Mouse (Mus musculus): ENCODE measurements around the gene Gbx1.

Gbx1 gene

DNA sequence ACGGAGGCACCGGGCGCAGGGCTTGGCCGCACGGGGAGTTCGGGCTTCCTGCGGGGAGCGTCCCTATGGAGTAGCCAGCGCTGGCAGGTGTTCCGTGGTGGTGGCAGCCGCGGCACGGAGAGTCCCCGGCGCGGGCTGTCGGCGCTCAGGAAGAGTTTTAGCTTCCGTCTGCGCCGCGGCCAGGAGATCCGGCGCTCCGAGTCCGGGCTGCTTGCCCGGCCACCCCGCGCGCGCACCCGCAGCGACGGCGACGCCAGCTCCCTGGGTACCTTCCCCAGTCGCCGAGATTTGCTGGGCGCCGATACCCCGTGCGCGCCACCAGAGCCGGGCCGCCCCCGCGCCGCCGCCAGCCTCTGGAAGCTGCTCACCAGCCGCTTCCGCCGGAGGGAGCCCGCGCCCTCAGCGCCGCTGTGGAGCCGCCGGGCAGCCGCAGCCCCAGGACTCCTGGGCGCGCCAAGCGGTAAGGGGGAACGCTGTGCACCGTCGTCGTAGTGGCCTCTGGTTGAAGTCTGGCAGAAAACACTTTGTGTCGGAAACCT, 52.2 kb downstream of the Gbx1 start:
- DNase-seq: peak; percentile 41 to 49

DNA sequence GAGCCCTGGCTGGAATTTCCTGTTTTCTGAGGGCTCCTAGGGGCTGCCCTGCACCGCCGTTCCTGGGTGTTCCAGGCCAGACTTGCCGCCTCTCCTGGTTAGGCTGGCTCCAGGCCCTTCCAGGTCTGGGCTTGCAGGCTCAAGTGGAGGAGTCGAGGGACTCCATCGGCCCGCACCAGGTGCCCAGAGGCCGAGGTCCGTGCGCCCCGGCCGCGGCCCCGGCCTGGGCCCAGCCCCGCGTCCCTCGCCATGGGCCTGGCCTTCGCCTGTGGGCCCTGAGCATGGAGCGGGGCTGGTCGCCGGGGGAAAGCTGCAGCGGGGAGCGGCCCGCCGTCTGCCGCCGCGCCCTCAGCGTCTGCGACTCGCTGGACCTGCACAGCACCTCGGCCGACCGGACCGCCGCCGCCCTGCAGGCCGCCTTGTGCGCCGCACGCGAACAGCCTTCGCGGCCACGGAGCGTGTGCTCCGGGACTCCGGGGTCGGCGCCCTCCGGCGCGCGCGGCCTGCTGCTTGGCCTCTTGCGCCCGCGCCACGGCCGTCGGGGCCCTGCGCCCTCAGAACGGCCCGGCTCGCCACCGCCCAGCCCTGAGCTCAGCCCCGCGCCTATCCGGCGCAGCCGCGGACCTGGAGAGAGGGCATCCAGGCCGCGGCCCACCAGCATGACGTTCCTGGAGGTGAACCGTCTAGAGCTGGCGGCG, 52.8 kb downstream of the Gbx1 start:
- DNase-seq: peak; percentile 40 to 42

DNA sequence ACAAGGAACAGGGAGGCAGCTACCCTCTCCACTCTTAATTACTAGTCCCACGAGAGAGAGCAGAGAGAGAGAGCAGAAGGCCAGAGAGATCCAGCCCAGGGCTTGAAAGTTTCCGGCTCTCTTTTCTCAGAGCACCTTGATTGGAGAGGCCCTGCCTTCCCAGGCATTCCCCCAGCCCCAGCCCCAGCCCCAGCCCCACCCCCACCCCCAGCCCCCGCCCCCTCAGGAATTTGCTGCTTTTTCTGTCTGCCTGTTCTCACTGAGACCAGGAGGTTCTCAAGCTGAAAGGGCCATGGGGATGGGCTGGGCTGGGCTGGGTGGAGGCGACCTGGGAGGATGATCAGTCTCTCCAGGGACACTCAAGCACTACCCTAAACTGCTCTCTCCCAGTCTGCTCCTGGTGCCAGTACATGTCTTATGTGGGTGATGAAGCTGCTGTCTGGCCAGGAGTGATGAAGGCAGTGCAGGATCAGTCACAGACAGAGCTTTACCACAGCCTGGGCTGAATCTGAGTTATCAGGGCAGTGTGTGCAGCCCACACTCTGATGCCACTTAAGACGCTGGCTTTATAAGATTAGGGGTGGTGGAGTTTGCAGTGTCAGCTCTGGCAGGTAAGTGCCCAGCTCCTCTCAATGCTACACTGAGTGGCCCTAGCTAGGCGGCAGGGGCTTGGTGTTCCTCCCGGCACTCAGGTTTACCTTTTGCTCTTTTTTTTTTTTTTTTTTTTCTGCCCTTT, 54.0 kb downstream of the Gbx1 start:
- no peak for DNase-seq

DNA sequence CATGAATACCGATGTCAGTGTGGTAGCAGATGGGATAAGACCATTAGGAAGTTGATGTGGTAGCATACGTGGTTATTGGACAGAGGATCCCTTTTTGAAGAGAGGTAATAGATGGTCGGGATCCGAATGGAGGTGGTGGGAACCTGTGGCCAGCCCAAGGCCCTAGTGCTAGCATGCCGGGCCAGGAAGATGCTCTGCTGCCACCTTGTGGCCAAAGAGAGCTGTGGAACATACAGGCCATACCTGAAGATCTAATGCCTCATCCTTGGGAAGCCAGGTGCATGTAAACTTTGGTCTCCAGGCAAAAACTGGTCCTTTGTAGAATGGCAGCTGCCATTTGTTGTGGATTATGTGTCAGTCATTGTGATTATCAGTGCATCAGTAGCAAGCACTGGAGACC, 56.4 kb downstream of the Gbx1 start:
- peak; percentile 91 to 92 for DNase-seq

DNA sequence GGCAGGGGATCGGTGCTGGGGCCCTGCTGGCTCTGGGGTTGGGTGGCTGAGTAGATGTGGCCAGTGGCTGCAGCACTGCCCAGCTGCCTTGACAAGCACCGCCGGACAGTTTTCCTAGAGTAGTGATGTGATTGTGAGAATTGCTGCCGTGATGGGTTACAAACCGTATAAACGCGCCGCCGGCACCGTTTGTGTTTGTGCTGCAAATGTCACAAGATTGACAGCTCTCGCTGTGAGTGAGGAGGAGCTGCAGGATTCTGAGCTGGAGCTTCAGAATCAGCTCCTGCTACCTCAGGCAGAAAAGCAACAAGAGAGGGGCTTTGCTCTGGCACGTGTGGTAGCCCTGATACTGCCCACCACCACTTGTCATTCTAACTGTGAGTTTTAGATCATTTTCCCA, 60.2 kb downstream of the Gbx1 start:
- DNase-seq: no peak

DNA sequence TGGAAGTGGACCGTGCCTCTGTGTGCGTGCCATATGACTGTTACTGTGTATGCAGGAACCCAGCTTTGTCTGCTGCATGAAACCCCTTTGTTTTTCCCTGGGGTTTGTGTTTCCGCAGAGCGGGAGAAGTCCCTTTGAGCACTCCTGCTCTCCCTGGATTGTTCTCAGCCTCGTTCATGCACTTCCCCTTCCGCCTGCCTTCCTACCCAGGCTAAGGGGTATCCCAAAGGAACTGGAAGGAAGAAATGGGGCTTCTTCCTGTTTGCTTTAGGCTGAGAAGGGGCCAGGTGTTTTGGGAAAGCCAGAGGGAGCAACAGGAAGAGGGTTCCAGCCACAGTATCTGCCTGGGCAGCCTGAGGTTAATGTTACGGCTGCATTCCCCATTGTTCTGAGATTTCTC, 71.4 kb downstream of the Gbx1 start:
- DNase-seq: no peak

DNA sequence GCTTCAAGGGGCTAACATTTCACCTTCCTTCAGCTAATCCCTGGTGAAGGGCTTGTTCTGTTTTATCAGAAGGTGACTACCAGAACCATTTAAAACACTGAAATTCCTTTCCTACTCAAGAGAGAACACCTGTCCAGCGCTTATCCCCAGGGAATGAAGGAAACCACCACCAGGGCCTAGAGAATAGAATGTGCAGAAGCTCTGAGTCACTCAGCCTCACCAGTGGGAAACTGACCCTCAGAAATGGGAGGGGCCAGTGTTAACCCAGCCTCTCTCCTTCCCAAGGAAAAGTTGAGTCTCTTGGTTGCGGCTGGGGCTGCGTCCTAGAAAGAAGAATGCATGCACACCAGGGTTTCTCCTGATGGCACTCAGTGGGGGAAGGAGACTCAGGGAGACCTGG, 71.9 kb downstream of the Gbx1 start:
- DNase-seq: no peak

DNA sequence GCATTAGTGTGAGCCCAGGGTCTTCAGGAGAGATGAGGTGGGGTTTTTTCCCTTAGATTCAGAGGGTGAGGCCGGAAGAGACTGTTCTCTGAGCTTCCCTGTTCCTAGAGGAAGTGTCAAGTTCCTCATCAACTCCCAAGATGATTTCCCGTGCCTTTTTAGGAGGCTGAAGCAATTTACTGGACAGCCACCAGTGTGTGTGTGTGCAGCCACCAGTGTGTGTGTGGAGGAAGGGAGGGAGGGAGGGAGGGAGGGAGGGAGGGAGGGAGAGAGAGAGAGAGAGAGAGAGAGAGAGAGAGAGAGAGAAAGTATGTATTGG, 73.1 kb downstream of the Gbx1 start:
- DNase-seq: no peak

DNA sequence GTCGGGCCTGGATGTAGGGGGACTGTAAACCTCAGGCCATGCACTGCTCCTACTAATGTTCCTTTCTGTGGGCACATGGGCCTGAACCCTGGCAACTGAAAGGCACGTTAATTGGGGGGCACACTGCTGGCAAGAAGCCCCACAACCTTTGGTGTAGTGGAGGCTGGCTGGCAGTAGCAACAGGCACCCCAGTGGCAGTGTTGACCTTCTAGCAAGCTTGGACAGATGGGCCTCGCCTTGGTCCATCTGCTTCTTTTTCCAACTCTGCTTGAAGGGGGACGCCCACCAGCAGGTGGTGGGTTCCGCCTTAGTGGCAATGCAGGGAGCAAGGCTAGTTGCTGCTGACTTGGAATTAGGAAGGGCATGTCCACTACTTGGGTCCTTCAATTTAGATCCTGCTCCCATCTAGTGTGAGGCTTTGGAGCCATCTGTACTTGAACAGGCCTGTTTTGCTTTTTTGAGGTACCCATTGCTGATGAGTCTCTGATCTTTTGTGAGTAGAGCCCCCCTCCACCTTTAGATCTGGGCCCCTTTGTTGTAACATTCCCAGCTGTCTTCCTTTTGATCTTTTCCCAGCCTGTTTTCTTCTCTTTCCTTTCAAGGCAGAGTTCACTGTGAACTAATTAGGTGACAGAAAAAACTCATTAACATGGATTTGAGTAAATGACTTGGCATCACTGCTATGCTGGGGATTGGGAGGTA, 73.6 kb downstream of the Gbx1 start:
- DNase-seq: peak; percentile 79 to 91
